Mouse (Mus musculus): ENCODE data around the gene Dnmt3a.

Gene Dnmt3a

DNA sequence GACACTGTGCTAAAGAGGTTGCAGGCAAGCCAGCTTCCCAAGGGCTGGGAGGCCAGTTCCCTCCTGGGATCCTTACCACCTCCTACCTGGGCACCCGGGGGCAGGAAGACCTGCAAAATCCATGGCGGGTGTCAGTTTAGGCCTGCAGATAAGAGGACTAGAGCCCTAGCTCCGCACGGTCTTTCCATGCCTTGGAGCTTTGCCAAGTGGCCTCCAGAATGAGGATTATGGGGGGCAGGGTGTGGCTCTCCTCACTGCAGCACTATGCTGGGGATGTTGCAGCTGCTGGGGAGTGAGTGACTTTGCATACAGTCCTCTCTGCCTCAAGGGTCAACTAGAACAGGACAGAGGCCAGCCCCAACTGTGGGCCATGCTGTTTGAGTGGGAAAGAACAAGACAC, 14.1 kb downstream of the Dnmt3a start:
- DNase-seq (ENCODE audit: extremely low spot score, low read depth, low spot score), result no peak

- DNase-seq (ENCODE audit: extremely low spot score, low read depth, low spot score), result no peak
Measured at GRCm38 (mm10) chr12:3823408-3823807, 17.6 kb downstream of the Dnmt3a start.

GRCm38 (mm10) chr12:3824906-3825713, 19.3 kb downstream of the Dnmt3a start:
- no peak for DNase-seq (ENCODE audit: extremely low spot score, low read depth, low spot score)

GRCm38 (mm10) chr12:3825714-3826080, 19.9 kb downstream of the Dnmt3a start:
- no peak for DNase-seq (ENCODE audit: extremely low spot score, low read depth, low spot score)

- no peak for DNase-seq (ENCODE audit: extremely low spot score, low read depth, low spot score)
Measured at GRCm38 (mm10) chr12:3827771-3828170, 22.0 kb downstream of the Dnmt3a start.

- DNase-seq (ENCODE audit: extremely low spot score, low read depth, low spot score), result no peak
Measured at GRCm38 (mm10) chr12:3833059-3833760, 27.4 kb downstream of the Dnmt3a start.

DNA sequence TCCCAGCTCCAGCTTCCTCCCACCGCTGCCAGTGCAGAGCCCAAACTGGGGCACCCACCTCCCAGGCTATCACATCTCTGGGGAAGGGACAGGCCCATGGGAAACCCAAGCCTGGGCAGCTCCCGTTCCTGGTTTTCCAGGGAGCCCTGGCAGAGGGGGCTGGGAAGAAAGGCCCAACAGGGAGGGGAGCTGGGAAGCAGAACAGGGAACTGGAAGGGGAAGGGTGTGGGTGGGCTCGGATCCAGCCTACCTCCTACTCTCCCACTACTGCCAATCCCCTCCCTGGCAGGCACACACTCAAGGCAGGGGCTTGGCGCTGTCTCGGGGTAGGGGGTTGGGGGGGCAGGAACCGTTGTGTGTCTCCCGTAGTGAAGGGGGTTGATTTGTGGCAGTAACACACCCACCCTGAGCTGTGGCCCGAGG, 28.1 kb downstream of the Dnmt3a start:
- no peak for DNase-seq (ENCODE audit: extremely low spot score, low read depth, low spot score)

DNA sequence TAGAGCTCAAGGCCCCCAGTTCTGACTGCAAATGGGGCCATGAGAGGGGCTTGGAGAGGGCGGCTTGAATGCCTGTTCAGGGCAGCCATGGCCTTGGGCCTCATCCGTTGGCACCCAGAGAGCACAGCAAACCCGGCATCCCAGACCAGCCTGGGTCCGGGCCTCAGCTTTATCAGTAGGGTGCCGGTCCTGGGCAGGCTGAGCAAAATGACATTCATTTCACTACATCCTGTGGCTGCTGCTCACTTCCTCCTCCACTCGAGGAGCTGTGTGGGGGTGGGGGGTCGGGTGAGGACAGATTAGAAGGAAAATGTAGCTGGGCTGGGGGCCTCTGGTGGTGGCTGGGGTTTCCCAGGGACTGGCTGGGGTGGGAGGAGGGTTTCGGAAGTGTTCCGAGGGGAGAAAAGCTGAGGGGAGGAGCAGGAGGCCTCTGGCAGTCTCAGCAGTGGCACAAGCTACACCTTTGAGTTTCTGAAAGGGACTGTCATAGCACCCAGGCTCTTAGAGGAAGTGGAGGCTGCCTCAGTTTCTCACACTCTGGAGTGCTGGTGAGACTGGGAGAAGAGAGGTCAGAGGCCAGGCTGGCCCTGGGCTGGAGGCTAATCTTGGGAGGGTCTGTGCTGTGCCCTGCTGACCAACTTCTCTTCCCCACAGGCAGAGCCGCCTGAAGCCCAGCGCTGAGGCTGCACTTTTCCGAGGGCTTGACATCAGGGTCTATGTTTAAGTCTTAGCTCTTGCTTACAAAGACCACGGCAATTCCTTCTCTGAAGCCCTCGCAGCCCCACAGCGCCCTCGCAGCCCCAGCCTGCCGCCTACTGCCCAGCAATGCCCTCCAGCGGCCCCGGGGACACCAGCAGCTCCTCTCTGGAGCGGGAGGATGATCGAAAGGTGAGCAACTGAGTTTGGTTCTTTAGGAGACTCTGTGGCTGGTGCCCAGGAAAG, 28.8 kb downstream of the Dnmt3a start:
- DNase-seq (ENCODE audit: extremely low spot score, low read depth, low spot score), result no peak

GRCm38 (mm10) chr12:3835576-3835975, 29.8 kb downstream of the Dnmt3a start:
- DNase-seq (ENCODE audit: extremely low spot score, low read depth, low spot score), result no peak

GRCm38 (mm10) chr12:3837081-3837832, 31.4 kb downstream of the Dnmt3a start:
- no peak for DNase-seq (ENCODE audit: extremely low spot score, low read depth, low spot score)

- DNase-seq (ENCODE audit: extremely low spot score, low read depth, low spot score), result no peak
Measured at GRCm38 (mm10) chr12:3838009-3838408, 32.2 kb downstream of the Dnmt3a start.

DNA sequence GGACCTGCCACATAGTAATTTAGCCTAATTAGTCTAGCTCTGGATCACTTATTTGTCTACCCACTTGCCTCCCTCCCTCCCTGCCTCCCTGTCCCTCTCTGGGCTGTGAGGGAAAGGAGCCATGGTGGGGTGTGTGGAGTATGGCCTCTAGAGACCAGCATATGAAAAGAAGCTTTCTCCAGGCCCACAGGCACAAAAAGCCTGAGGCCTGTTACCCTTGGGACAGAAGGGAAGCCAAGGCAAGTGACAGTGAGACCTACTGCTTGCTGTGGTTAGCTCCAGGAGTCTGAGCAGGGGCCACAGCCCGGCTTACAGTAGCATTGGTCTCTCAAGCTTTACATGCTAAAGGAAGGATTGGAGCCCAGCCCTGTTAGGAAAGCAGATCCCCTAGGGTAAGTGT, 33.9 kb downstream of the Dnmt3a start:
- no peak for DNase-seq (ENCODE audit: extremely low spot score, low read depth, low spot score)

DNA sequence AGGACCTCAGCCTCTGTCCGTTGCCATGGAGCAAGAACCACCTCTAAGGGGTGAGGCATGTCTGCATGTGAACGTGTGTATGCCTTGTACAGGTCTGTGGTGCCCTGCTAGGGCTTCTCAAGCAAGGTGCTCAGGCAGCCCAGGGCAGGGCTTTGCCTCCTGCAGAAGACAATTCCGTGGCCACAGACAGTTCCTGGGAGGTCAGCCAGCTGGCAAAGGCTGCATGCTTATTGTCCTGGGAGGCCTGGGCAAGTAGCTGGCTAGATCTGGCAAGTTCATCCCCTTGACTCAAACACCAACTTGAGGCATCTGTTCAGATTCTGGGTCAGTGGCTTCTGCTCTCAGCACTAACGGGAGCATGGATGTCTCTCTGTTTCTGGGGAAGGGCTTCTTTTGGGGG, 35.3 kb downstream of the Dnmt3a start:
- DNase-seq (ENCODE audit: extremely low spot score, low read depth, low spot score), result no peak

GRCm38 (mm10) chr12:3842843-3843242, 37.0 kb downstream of the Dnmt3a start:
- DNase-seq (ENCODE audit: extremely low spot score, low read depth, low spot score), result no peak

GRCm38 (mm10) chr12:3843371-3843861, 37.6 kb downstream of the Dnmt3a start:
- peak; percentile 41 for DNase-seq (ENCODE audit: extremely low spot score, low read depth, low spot score)

DNA sequence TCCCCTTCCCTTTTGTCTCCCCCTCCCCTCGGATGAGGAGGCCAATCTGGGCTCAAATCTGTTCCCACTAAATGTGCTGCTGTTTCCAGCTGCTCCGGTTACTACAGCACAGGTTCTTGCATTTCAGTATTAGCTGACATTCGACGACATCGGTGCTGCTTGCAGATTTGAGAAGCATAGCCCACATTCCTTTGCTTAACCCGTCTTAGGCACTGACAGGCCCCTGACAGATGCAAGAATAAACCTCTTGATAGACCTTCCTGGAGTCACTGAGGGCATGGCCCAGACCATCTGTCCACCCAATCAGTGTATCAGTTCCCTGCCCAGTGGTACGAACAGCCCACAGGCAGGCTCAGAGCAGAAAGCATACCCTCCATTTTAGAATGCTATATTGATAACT, 38.1 kb downstream of the Dnmt3a start:
- DNase-seq (ENCODE audit: extremely low spot score, low read depth, low spot score), result no peak

GRCm38 (mm10) chr12:3844335-3844734, 38.5 kb downstream of the Dnmt3a start:
- no peak for DNase-seq (ENCODE audit: extremely low spot score, low read depth, low spot score)

- DNase-seq (ENCODE audit: extremely low spot score, low read depth, low spot score), result no peak
Measured at GRCm38 (mm10) chr12:3849481-3849880, 43.7 kb downstream of the Dnmt3a start.

- DNase-seq (ENCODE audit: extremely low spot score, low read depth, low spot score), result no peak
Measured at GRCm38 (mm10) chr12:3850165-3850564, 44.4 kb downstream of the Dnmt3a start.

DNA sequence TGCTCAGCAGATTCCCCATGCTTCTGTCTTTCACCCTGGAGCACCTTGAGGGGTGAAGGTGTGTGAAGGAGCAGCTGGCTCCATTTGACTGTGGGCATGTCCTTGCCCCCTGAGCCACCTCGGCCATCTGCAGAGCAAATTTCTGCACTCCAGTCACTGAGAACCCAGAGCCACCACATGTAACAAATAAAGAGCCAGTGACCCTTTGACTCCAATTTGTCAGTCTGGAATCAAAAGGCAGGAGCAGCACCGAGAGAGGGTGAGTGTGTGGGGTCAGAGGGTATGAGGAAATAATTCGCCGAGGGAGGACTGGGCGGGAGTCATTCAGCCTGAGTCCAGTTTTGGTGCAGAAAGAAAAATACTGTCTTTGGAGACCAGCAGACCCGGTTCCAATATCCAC, 44.9 kb downstream of the Dnmt3a start:
- peak; percentile 47 for DNase-seq (ENCODE audit: extremely low spot score, low read depth, low spot score)

All from hindlimb bud, embryonic 11.5 days (tissue).